In genomic region chr14:101222319-101222718, GRCm38 (mm10) we compare ENCODE assay signal across 26 mouse cellular contexts. TPM values are rescaled to one million over a fixed set of nuclear protein-coding genes. Genes with fewer than 3 reads are reported as not detected.
DNase-seq lines count a peak whose midpoint lies in the region; ATAC-seq lines count a peak whose summit lies in the region.
"Had no signal": no experiment of that assay in that cellular context is flagged by ENCODE, and none has a peak within 500 bp of the region (broad histone marks: within the 10 kb centered on the region; RNA-seq: fewer than 3 reads in every experiment).

No protein-coding gene starts in this region.

- no peak overlapping the region for H3K4me3 ChIP-seq in limb, embryonic 13.5 days
- H3K4me3 ChIP-seq in limb, embryonic 10.5 days: no peak overlapping the region
- H3K4me3 ChIP-seq in embryonic facial prominence, embryonic 14.5 days (ENCODE audit: low read depth, low read length): no peak overlapping the region
- H3K4me3 ChIP-seq: embryonic facial prominence, embryonic 15.5 days; erythroblast, embryonic 14.5 days; forebrain, embryonic 10.5 days; forebrain, embryonic 12.5 days had no signal

- no peaks in the 10 kb centered on the region; the same call in 1 of the 2 replicates for H3K4me1 ChIP-seq in limb, embryonic 13.5 days
- no peaks in the 10 kb centered on the region for H3K4me1 ChIP-seq in limb, embryonic 10.5 days
- H3K4me1 ChIP-seq in embryonic facial prominence, embryonic 14.5 days (ENCODE audit: control insufficient read depth, insufficient read depth, low read length): no peaks in the 10 kb centered on the region
- H3K4me1 ChIP-seq: embryonic facial prominence, embryonic 15.5 days; forebrain, embryonic 10.5 days; forebrain, embryonic 12.5 days had no signal

- H3K9me3 ChIP-seq in limb, embryonic 13.5 days: no peaks in the 10 kb centered on the region
- H3K9me3 ChIP-seq in limb, embryonic 10.5 days (replicated peaks): no peaks in the 10 kb centered on the region
- no peaks in the 10 kb centered on the region for H3K9me3 ChIP-seq in embryonic facial prominence, embryonic 14.5 days (ENCODE audit: control insufficient read depth, low read length)
- H3K9me3 ChIP-seq: embryonic facial prominence, embryonic 15.5 days; forebrain, embryonic 10.5 days; forebrain, embryonic 12.5 days had no signal

- DNase-seq in limb, embryonic 10.5 days (ENCODE audit: low spot score): no peak
- DNase-seq in embryonic facial prominence, embryonic 14.5 days (ENCODE audit: low spot score): peak; percentile 61
- DNase-seq in forelimb bud, embryonic 11.5 days (ENCODE audit: low read depth, low spot score): peak; percentile 19
- peak; percentile 4 for DNase-seq in mesoderm, embryonic 11.5 days (ENCODE audit: low read depth, low spot score)
- no peak for DNase-seq in kidney, postnatal 14 days
- DNase-seq in adrenal gland, adult 18-20 months (ENCODE audit: low spot score in 2 of 2): no peak
- DNase-seq: adrenal gland, adult 8-10 months; adrenal gland, postnatal 14 days; adrenal gland, postnatal 36 days; cerebellum, adult 11-12 months; cerebellum, adult 2 months; cerebellum, adult 9-10 months; cerebellum, postnatal 10 days; cerebellum, postnatal 25 days had no signal

- H3K27me3 ChIP-seq in limb, embryonic 13.5 days: no peaks in the 10 kb centered on the region
- no peaks in the 10 kb centered on the region for H3K27me3 ChIP-seq in limb, embryonic 10.5 days (ENCODE audit: low read depth, poor library complexity, severe bottlenecking)
- H3K27me3 ChIP-seq in embryonic facial prominence, embryonic 14.5 days (replicated peaks; ENCODE audit: control insufficient read depth, insufficient read depth, low read length): no peaks in the 10 kb centered on the region
- H3K27me3 ChIP-seq: embryonic facial prominence, embryonic 15.5 days; forebrain, embryonic 12.5 days had no signal

- ATAC-seq in limb, embryonic 13.5 days (ENCODE audit: low FRiP score, low read depth): peak; percentile 69; the same call in 1 of the 2 replicates
- ATAC-seq in embryonic facial prominence, embryonic 14.5 days (ENCODE audit: low read depth): 0 out of 2 replicates have a peak, but pooled peaks have one; percentile 30
- ATAC-seq: forebrain, embryonic 14.5 days; forebrain, embryonic 16.5 days had no signal

- 37% methylated on average over 8 of the region's 8 CpGs for WGBS in limb, embryonic 13.5 days
- 83% methylated on average over 8 of the region's 8 CpGs for WGBS in limb, embryonic 10.5 days
- 52% methylated on average over 8 of the region's 8 CpGs for WGBS in embryonic facial prominence, embryonic 14.5 days

- no peaks in the 10 kb centered on the region for H3K36me3 ChIP-seq in limb, embryonic 13.5 days
- H3K36me3 ChIP-seq in limb, embryonic 10.5 days: no peaks in the 10 kb centered on the region
- H3K36me3 ChIP-seq in embryonic facial prominence, embryonic 14.5 days (ENCODE audit: control insufficient read depth, insufficient read depth, low read length): no peaks in the 10 kb centered on the region
- H3K36me3 ChIP-seq: embryonic facial prominence, embryonic 15.5 days; forebrain, embryonic 10.5 days; forebrain, embryonic 12.5 days had no signal

- H3K9ac ChIP-seq in limb, embryonic 13.5 days: no peak overlapping the region
- no peak overlapping the region for H3K9ac ChIP-seq in embryonic facial prominence, embryonic 14.5 days (ENCODE audit: low read depth, low read length)
- H3K9ac ChIP-seq: embryonic facial prominence, embryonic 15.5 days; forebrain, embryonic 12.5 days had no signal

- no peak overlapping the region for H3K27ac ChIP-seq in limb, embryonic 13.5 days
- H3K27ac ChIP-seq in limb, embryonic 10.5 days: no peak overlapping the region
- no peak overlapping the region for H3K27ac ChIP-seq in embryonic facial prominence, embryonic 14.5 days (replicated peaks; ENCODE audit: low read depth, low read length)
- H3K27ac ChIP-seq: embryonic facial prominence, embryonic 15.5 days; forebrain, embryonic 10.5 days; forebrain, embryonic 12.5 days had no signal

- no peak overlapping the region for H3K4me2 ChIP-seq in limb, embryonic 13.5 days (replicated peaks)
- H3K4me2 ChIP-seq in embryonic facial prominence, embryonic 14.5 days (ENCODE audit: low read depth, low read length): no peak overlapping the region
- H3K4me2 ChIP-seq: embryonic facial prominence, embryonic 15.5 days; forebrain, embryonic 12.5 days had no signal

RNA-seq across cellular contexts. Expression of gene Prr30, which starts 22.2 kb away (rescaled TPM):
- polyA plus RNA-seq in limb, embryonic 13.5 days (2015; fragmentation: Nextera tagmentation; extraction: Ambion mirVana): not detected in 2 replicates
- not detected in 2 replicates for polyA plus RNA-seq in limb, embryonic 10.5 days (2016; fragmentation: Nextera tagmentation; extraction: Ambion mirVana)
- not detected in 2 replicates for polyA plus RNA-seq in embryonic facial prominence, embryonic 14.5 days (2014; fragmentation: Nextera tagmentation; extraction: Ambion mirVana)
- not detected for total RNA-seq in adrenal gland, adult 18-20 months (2021)
- total RNA-seq: adrenal gland, adult 8-10 months; adrenal gland, postnatal 14 days; adrenal gland, postnatal 36 days; ES-E14; MEL had no signal
- polyA plus RNA-seq: C2C12; cerebellum, adult 2 months; cortical plate, adult 2 months; embryonic facial prominence, embryonic 11.5 days; embryonic facial prominence, embryonic 15.5 days; erythroblast, embryonic 14.5 days; forebrain, embryonic 10.5 days; forebrain, embryonic 12.5 days; forebrain, embryonic 14.5 days; forebrain, embryonic 16.5 days had no signal

Comparison
In these comparisons a context has a peak if more than half of its experiments do, and no peak if none do; other contexts are left out.
1. DNase-seq: peak in embryonic facial prominence, embryonic 14.5 days (single experiment), forelimb bud, embryonic 11.5 days (single experiment) and mesoderm, embryonic 11.5 days (single experiment); none in limb, embryonic 10.5 days (single experiment), kidney, postnatal 14 days (single experiment) and adrenal gland, adult 18-20 months (0 of 2).